Comparison of ENCODE assay signal across 26 mouse cellular contexts in genomic region chr5:115116426-115116825, GRCm38 (mm10). TPM values are rescaled to one million over a fixed set of nuclear protein-coding genes. Genes with fewer than 3 reads are reported as not detected.
"Had no signal": no experiment of that assay in that cellular context is flagged by ENCODE, and none has a peak within 500 bp of the region (broad histone marks: within the 10 kb centered on the region; RNA-seq: fewer than 3 reads in every experiment).

No protein-coding gene starts in this region.

- H3K27ac ChIP-seq: kidney, postnatal 0 days; layer of hippocampus, adult 2 months; left cerebral cortex, adult 2 months; limb, embryonic 12.5 days; limb, embryonic 15.5 days; macrophage; midbrain, embryonic 12.5 days; midbrain, embryonic 15.5 days; neural tube, embryonic 12.5 days; neural tube, embryonic 15.5 days; stomach, postnatal 0 days had no signal

- DNase-seq: kidney, adult 2 months; kidney, postnatal 25 days; layer of hippocampus, postnatal 36 days; left cerebral cortex, postnatal 4 days; lung, embryonic 14.5 days; right cerebral cortex, adult 18-20 months; right cerebral cortex, postnatal 14 days; right cerebral cortex, postnatal 4 days; thymus, adult 2 months; thymus, postnatal 14 days; thymus, postnatal 4 days had no signal

- H3K36me3 ChIP-seq: midbrain, embryonic 15.5 days had no signal

- ATAC-seq: lung, postnatal 0 days; midbrain, embryonic 15.5 days had no signal

- H3K27me3 ChIP-seq: limb, embryonic 12.5 days; limb, embryonic 15.5 days; midbrain, embryonic 12.5 days; midbrain, embryonic 15.5 days; neural tube, embryonic 12.5 days; neural tube, embryonic 15.5 days had no signal

- H3K4me3 ChIP-seq: layer of hippocampus, adult 2 months; left cerebral cortex, adult 2 months; limb, embryonic 12.5 days; limb, embryonic 15.5 days; midbrain, embryonic 12.5 days; midbrain, embryonic 15.5 days; neural tube, embryonic 12.5 days; neural tube, embryonic 15.5 days had no signal

- H3K9me3 ChIP-seq: limb, embryonic 12.5 days; limb, embryonic 15.5 days; midbrain, embryonic 12.5 days; midbrain, embryonic 15.5 days; neural tube, embryonic 12.5 days; neural tube, embryonic 15.5 days had no signal

- H3K9ac ChIP-seq: limb, embryonic 12.5 days; limb, embryonic 15.5 days; lung, embryonic 14.5 days; midbrain, embryonic 12.5 days; midbrain, embryonic 15.5 days; neural tube, embryonic 12.5 days; neural tube, embryonic 15.5 days had no signal

- H3K4me2 ChIP-seq: limb, embryonic 12.5 days; limb, embryonic 15.5 days; lung, embryonic 14.5 days; midbrain, embryonic 12.5 days; midbrain, embryonic 15.5 days; neural tube, embryonic 12.5 days; neural tube, embryonic 15.5 days had no signal

RNA-seq across cellular contexts. Expression of gene Gm10401, which starts 18.3 kb away (rescaled TPM):
- total RNA-seq: layer of hippocampus, adult 2 months; layer of hippocampus, postnatal 10 days; layer of hippocampus, postnatal 36 days; left cerebral cortex, adult 2 months; left cerebral cortex, postnatal 10 days; left cerebral cortex, postnatal 4 days; megakaryocyte, adult 5-6 weeks had no signal
- polyA plus RNA-seq: kidney, adult 2 months; thymus, adult 2 months had no signal
